Mouse (Mus musculus) adrenal gland, postnatal 36 days (tissue): ENCODE measurements around the gene Tfb2m. TPM values are rescaled to one million over a fixed set of nuclear protein-coding genes. Genes with fewer than 3 reads are reported as not detected.

Experiments
- DNase-seq, 2 experiments: peaks; one replicate each; pipeline ENCODE4 v3.0.0; 2021; ENCODE audit warnings: mixed read lengths in 1 of 2
- long read RNA-seq, 2 experiments: library from polyadenylated mRNA; stranded (forward); transcript quantifications; one replicate each; pipeline ENCODE4 v2.0.0; 2021; ENCODE audit warnings: borderline sequencing depth in 2 of 2
- total RNA-seq, 2 experiments: library from RNA; stranded (reverse); gene quantifications; 2 replicates each; pipeline ENCODE4 v1.2.3; 2021

Gene Tfb2m
- total RNA-seq = 10 to 100 TPM; 49.4 to 55.0 TPM
- long read RNA-seq, experiment 1, transcript Tfb2m-201 (8 exons, 2,449 nt) = major isoform, 32 of 39 reads
- long read RNA-seq, experiment 1, partial matches to known transcripts = 1 of 39 reads
- long read RNA-seq, experiment 1, other reads (novel, unspliced or antisense) = 6 of 39 reads
- long read RNA-seq, experiment 2, transcript Tfb2m-201 (8 exons, 2,449 nt) = major isoform, 11 of 15 reads
- long read RNA-seq, experiment 2, partial matches to known transcripts = 0 of 15 reads
- long read RNA-seq, experiment 2, other reads (novel, unspliced or antisense) = 4 of 15 reads

DNA sequence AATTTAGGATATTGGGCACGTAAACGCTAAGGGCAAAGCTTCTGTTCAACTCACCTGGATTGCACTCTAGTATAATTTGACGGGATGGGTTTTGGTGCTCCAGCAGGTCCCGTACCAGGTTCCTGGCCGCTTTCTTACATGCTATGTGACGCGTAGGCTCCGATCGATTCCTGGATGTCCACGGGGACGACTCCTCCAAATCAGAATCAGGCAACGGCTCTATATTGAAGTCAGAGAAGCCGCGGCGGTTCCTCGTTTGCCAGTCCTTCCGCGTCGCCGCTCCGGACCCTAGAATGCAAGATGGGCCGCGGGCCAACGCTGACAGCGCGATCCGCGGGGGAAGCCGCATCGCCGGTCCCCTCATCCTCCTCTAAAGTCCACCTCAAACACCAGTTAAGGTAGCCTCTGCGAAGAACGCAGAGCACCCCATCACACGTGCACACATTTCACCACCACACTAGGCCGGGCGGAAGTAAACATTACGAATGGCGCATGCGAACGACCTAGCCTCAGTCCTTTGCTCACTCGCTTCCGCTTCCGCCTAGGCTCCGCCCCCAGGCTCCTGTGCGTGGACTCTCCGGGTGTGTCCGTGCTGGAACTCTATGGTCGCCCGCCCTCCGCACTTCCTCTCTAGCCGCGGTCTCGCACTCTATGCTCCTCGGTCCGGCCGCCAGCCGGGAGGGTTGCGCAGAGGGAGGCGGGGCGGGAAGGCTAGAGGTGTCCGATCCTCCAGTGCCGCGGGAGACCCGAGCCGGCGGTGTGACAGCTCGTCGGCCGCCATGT lies at the start of gene Tfb2m, which contains the start of gene Cnst:
TSS of gene Tfb2m (minus strand) at position 500 of the 783 bp plus-strand sequence.
TSS of gene Cnst (plus strand) at position 603 of the 783 bp plus-strand sequence.
- peak; percentile 99 for DNase-seq

DNA sequence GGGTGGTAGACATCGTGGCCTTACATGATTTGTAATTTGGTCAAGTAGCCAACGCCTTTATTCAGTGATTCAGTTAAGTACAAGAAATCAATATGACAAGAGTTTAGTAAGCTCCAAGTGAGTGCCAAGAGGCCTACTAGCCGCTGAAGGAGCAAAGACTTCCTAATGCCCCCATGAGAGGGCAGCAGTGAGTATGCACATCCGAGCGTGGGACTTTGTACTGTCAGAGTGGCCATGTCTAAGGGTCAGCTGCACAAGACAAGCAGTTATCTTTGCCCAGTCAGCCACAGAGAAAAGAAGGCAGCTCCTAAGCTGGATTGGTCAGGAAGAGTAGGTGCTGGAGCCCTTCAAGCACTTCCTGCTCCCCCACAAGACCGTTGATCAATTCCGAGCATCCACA lies 46.9 kb upstream of the Tfb2m start:
- peak; percentile 8 to 29 for DNase-seq

DNA sequence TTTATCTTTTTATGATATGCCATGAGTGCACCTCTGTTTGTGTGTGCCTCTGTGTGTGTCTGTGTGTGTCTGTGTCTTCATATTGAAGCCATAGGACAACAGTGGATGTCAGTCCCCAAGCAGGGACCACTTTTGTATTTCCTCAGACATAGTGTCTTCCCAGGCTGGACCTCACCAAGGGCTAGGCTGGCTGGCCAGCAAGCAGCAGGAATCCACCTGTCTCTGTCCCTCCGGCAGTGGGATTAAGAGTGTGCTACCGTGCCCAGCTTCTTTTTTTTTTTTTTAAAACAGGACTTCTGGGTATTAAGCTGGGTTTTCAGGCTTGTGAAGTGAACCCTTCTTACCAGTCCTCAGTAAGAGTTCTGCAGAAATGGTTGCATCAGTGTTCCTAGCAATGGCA lies 46.1 kb upstream of the Tfb2m start:
- no peak for DNase-seq

DNA sequence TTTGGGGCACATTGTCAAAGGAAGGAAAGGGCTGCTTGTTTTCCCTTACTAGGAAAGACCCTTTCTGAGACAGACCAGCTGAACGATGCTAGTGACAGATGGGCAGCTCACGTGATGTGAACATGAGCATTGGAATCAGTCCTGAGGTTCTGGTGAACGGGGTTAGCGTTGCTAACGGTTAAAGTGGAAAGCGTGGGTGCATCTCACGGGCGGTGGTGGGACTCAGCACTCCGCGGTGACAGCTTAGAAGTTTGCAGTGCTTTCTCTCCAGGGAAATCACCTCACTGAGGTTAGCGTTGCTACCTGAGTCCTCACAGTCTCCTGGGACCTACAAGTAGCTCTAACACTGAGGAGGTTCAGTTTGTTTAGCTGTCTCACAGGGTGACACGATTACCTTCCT lies 45.6 kb upstream of the Tfb2m start:
- no peak for DNase-seq

DNA sequence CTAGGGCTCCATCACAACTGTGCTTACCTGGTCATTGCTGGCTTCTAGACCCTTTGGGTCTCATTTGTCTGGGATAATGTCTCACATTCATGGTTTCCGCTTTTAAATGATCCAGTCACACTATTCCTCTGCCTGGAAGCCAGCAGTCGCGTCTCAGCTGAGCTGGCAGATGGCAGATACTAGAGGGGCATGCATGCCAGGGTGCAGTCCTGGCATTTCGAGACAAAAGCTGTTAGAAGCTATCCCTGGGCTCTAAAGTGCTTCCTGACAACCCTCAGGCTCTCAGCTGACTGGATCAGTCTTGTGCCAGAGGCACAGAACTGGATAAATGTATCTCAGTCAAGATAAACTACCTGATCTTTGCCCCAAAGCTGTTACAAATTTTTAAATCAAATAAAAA lies 42.2 kb upstream of the Tfb2m start:
- no peak for DNase-seq

DNA sequence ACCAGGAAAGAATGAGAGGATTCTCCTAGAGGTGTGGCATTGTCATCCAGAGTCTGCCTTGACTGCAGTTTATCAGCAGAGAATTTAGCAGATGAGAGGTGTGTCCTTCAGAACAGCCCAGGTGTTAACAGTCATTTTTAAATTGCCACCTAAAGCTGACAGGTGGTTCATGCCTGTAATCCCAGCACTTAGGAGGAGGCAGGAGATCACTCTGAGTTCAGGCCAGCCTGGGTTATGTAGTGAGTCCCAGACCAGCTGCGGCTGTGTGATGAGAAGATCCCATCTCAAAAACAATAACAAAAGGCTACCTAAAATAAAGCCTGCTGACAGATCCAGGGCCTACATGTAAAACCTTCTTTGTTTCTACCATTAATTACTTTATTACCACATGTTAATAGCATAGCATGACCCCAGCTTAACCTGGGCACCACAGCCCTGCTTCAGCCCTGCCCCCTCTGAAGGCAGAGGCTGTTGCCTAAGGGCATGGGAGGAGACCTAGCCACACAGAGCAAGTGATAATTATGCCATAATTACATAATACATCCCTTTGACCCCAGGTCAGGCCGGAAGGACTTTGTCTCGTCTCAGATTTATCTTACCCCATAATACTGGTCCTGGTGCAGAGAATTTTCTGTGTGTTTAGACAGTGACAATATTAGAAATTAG lies 40.5 kb upstream of the Tfb2m start:
- DNase-seq = peak in 1 of 2 experiments; percentile 17

DNA sequence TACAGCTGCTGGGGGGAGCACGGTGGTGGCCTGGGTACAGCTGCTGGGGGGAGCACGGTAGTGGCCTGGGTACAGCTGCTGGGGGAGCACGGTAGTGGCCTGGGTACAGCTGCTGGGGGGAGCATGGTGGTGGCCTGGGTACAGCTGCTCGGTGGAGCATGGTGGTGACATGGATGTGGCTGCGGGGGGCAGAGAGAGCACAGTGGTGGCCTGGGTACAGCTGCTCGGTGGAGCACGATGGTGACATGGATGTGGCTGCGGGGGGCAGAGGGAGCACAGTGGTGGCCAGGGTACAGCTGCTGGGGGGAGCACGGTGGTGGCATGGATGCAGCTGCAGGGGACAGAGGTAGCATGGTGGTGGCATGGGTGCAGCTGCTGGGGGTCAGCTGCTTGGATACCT lies 39.6 kb upstream of the Tfb2m start:
- no peak for DNase-seq

DNA sequence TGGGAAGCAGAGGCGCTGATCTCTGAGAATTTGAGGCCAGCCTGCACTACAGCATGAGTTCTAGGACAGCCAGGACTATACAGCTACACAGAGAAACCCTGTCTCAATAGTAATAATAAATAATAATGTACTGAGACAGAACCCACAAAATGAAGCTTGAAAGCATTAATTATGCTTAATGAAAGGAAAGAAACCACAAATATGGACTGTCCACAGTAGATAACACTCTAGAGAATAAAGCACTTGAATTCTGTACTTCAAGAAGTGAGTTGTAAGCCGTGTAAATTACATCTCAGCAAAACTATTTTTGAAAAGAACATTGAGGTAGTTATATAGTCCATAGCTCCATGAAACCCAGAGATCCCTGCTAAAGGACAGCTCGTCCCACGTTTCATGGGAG lies 38.2 kb upstream of the Tfb2m start:
- DNase-seq = no peak

DNA sequence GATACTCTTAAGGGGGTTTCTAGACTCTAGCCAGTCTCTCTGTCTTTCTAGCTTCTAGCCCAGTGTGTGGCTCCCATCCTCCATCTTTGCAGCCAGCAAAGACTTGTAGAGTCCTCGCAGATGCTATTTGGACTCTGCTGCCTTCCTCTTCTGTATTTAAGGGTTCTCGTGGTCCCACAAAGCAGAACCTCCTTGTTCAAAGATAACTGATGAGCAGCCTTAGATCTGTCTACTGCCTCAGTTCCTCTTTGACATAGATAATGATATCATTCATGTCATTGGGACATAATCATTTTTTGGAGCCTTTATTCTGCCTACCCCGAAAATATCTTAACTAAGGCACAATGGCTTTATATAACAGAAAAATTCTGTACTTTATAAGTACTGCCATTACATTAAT lies 37.0 kb upstream of the Tfb2m start:
- DNase-seq = no peak

DNA sequence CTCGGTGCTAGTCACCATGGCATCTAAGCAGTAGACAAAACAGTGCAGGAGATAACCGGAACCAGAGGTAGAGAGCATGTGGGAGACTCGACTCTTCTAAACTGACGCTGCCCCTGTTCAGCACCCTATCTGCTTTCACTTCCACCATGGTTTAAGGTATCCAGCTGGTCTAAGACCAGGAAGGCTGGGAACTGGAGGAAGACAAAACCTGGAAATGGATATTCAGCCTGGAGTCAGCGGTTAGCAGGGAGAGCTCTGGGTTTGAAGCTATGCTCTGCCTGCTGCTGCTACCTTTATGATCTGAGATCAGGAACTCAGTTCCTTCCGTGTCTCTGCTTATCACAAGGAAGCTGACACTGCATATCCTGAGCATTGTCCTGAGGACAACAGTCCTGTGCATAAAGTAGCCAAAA lies 36.0 kb upstream of the Tfb2m start:
- DNase-seq = no peak

DNA sequence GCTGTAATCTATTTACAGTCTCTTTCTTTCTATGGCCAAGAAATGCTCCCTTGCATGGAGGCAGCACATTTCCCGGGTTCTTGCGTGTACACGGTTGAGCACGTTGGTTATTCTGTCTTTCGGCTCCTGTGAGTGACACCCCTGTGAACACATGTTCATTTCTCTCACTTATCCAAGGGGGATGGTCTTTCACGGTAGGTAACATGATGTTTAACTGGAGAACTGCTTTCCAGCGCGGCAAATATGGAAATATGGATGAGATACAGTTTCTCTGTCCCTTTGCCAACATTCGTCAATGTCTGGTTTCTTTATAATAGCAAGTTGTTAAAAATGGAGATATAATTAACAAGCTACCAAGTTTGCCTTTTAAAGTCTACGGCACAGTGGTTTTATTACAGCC lies 35.4 kb upstream of the Tfb2m start:
- no peak for DNase-seq

DNA sequence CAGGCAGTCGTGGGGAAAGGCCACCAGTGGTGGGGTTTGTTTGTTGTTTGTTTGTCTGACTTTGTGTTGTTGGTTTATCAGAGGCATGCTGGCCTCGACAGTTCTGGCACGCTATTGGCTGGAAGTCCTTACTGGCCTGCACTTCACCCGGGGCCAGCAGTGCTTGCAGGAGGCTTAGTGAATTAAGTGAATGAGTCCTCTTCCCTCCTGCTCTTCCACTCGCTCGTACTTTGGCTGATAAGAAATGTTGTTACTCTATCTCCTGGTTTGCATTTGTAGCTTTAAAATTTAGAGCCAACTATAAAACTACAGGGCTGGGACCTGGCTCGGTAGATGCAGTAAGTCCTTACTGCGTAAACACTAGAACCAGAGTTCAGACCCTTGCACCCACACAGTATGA lies 34.1 kb upstream of the Tfb2m start:
- DNase-seq = no peak

DNA sequence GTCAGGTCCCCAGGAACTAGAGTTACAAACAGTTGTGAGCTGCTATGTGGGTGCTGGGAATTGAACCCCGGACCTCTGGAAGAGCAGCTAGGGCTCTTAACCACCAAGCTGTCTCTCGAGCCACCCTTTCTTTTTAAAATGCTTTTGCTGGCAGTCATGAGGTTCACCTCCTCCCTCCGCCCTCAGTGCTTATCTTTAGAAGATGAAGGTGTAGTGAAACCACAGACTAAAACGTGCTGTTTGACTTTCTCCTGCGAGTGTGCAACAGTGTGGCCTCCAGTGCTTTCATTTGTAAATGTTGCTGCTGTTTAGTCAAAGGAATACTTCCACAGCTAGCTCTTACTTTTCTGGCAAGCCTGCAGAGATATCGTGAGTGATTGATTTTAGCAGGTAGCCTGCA lies 32.6 kb upstream of the Tfb2m start:
- no peak for DNase-seq

DNA sequence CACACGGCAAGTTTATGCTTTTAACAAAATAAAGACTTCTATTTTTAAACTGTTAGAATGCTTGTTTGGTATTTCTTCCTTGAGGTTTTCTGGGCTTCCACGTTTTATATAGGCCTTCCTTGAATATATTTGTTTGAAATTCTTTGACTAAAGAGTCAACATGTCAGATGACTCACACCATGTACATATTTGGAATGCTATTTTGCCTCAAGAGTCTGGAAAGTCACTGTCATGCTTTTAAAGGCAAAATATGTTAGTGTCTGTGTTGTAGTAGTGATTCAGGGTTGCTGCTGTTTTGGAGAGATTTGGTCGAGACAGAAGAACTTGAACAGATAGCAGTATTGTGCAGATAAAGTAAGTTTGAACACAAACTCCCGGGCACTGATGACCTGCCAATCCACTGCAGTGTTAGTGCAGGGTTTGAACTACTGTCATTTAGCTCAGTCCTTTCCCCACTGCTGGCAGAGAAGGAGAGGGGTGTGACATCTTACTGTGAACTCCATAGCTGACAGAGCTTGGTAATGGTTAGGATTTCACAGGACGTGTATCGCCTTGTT lies 27.7 kb upstream of the Tfb2m start:
- DNase-seq = no peak

DNA sequence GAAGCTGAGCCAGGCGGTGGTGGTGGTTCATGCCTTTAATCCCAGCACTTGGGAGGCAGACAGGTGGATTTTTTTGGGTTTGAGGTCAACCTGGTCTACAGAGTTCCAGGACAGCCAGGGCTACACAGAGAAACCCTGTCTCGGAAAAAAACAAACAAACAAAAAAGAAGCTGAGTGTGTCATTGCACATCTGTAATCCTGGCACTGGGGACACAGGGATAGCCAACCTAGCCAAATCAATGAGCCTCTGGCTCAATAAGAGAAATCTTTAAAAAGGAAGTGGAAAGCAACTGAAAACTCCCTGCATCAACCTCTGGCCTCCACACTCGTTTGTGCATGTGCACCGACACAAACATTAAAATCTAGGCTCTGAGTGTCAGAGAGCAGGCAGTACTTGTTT lies 25.6 kb upstream of the Tfb2m start:
- DNase-seq = no peak

DNA sequence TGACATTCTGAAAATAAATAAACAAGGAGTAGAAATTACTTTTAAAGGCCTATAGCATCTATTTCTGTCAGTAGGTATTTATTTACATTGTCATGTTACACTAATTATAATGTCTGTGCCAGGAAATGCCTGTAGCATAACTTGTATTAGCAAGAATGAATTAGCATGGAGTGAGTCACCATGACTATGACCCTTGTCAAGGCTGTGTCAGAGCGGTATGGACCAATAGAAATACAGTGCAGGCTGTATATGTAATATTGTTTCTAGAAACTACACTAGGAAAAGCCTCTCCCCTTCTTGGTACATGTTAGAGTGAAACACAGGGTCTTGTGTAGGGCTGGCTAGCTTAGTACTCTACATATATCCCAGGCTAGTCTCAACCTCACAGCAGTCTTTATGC lies 24.4 kb upstream of the Tfb2m start:
- peak in 1 of 2 experiments; percentile 30 for DNase-seq

DNA sequence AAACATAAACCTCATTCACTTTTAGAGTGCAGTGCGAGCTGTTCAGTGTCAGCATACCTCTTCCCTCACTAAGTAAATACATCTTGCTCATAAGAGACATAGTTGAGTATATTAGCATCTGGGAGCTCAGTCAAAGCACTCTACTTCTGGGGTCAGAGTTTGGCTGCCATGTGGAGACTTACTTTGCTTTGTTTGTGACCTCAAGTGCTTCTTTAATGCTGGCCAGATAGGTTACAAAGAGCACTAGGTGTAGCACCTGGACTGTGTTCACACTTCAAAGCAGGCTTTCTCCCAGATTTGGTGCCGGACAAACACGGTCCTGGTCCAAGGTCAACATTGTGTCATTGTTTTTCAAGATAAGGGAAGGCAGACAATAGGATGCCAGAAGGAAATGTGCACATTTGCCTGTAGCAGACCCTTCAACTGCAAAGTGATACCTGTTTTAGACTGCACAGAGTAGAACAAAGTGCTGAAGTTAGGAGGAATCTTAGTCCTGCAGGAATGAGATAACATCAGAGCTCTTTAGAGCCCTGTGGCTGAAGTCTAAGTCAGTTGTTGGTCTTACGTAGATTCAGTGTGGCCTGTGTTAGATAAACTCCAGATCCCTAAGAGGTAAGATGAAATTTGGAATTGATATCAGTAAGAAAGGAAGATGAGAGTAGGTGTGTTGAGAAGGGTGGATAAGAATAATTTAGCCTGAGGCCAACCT lies 22.8 kb upstream of the Tfb2m start:
- DNase-seq = no peak

DNA sequence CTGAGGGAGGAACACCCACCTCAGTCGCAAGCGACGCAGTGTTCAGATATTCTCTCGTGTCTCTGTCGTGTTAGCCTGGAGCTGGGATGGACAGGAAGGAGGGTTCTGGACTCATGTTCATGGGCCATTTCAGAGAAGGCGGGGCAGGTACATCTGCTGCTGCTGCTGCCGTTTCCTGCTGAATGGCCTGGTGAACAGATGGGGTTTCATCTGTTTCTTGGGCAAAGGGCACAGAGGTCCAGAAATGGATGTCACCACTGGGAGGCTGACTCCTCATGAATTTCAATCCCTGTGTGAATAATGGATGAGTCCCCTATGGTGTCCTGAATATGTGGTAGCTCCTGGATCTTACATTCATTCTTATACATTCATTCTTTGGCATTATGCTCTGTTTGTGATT lies 21.5 kb upstream of the Tfb2m start:
- no peak for DNase-seq

DNA sequence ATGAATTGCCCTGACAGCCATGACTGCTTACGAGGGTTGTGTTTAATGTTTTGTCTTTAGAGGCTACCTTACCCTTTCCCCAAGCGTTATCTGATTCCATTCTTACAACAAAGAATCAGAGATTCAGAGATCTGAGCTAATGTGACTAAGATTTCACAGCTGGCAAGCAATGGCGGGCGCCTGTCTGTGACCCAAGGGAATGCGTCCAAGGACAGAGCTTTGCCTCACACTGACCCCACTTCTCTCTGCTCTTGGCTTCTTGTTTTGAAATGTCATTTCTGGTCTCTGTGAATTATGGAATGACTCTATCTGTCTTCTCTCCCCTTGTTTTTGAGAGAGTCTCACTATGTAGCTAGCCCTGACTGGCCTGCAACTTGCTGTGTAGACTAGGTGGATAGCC lies 17.9 kb upstream of the Tfb2m start:
- peak; percentile 71 to 76 for DNase-seq

DNA sequence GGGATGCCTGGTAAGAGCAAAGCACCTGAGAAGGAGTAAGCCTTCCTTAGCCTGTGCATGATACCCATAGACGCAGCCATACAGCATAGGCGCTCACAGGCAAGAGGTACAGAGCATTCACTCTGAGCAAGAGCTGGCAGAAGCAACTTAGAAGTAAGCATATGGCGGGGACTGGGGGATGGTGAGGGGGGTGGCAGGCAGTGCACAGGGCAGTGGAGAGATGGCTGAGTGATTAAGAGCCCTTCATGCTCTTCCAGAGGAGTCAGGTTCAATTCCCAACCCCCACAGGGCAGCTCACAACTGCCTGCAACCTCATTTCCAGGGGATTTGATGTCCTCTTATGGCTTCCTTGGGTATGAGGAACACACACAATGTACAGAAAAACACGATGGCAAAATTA lies 17.1 kb upstream of the Tfb2m start:
- no peak for DNase-seq

DNA sequence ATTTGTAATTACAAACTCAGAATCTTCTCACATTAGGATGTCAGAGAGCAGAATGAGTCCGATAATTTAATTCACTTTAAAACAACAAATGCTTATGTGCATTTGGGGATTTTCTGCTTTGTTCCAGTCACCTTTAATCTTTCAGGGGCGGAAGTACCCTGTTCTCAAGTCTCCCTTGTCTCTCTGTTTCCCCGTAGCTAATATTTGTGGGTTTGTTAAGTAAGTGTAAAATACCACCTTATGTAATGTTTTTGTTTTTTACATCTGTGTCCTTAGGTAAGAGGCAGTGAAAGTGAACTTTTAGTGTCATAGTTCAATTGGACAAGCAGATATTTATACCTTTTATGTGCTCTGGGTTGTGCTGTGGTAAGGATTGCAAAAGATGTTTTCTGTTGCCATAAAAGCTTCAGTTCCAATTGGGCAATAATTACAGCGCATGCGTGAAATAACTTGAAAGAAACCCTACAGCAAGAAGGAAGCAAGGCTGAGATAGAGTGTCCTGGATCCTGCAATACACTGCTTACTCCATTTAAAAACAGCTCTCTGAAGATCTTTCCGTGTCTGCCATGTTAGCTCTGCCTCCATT lies 14.9 kb upstream of the Tfb2m start:
- no peak for DNase-seq
